Mouse (Mus musculus) embryonic fibroblast, embryonic 13.5 days (primary cell): ENCODE measurements around the gene Cnot10.

ENCODE experiments used
- CTCF ChIP-seq: IDR thresholded peaks from 2 replicates; pipeline ENCODE4 v1.5.1; 2011; ENCODE audit warnings: mild to moderate bottlenecking, control low read depth, low read length, moderate library complexity, borderline replicate concordance; ENCODE audit not compliant: insufficient read depth
- POLR2A ChIP-seq: IDR thresholded peaks from 2 replicates; pipeline ENCODE4 v1.6.1; 2011; ENCODE audit warnings: low read depth, mild to moderate bottlenecking, control low read depth, low read length, moderate library complexity

- no peak for TF ChIP-seq CTCF
- TF ChIP-seq POLR2A, result no peak
Measured at GRCm38 (mm10) chr9:114554355-114554979, 85.5 kb downstream of the Cnot10 start.
